13 mouse cellular contexts compared by ENCODE assay signal in genomic region chr16:29881497-29881896, GRCm38 (mm10).
DNase-seq lines count a peak whose midpoint lies in the region; ATAC-seq and TF ChIP-seq lines count a peak whose summit lies in the region.
"Had no signal": no experiment of that assay in that cellular context is flagged by ENCODE, and none has a peak within 500 bp of the region (broad histone marks: within the 10 kb centered on the region; RNA-seq: fewer than 3 reads in every experiment).

No protein-coding gene starts in this region.

- H3K4me1 ChIP-seq in heart, embryonic 11.5 days (ENCODE audit: control insufficient read depth, insufficient read depth, low read length), result peaks cover 38% of the 10 kb centered on the region
- H3K4me1 ChIP-seq in midbrain, postnatal 0 days (ENCODE audit: insufficient read depth, low read length), result no peaks in the 10 kb centered on the region
- peaks cover 17% of the 10 kb centered on the region for H3K4me1 ChIP-seq in midbrain, embryonic 14.5 days (ENCODE audit: control insufficient read depth, insufficient read depth, low read length)
- H3K4me1 ChIP-seq in heart, embryonic 15.5 days (replicated peaks), result peaks cover 45% of the 10 kb centered on the region

- no peak for TF ChIP-seq CTCF in midbrain, postnatal 0 days (IDR thresholded peaks at IDR 0.05)

- ATAC-seq in heart, embryonic 11.5 days (replicated peaks; ENCODE audit: insufficient number of reproducible peaks, low FRiP score, low TSS enrichment), result no peak
- ATAC-seq in midbrain, postnatal 0 days (ENCODE audit: low FRiP score), result no peak
- ATAC-seq in midbrain, embryonic 14.5 days (ENCODE audit: low FRiP score, low TSS enrichment), result no peak
- no peak; the same call in 1 of the 2 replicates for ATAC-seq in heart, embryonic 15.5 days (replicated peaks; ENCODE audit: insufficient number of reproducible peaks, insufficient read depth, low FRiP score, low read depth)
- 0 out of 2 replicates have a peak, but pooled peaks have one; percentile 52 for ATAC-seq in megakaryocyte-erythroid progenitor cell, adult 5-6 weeks (replicated peaks; ENCODE audit: low FRiP score, low TSS enrichment, poor library complexity, severe bottlenecking)

- no peak overlapping the region for H3K4me3 ChIP-seq in heart, embryonic 11.5 days (ENCODE audit: low read depth, low read length)
- no peak overlapping the region for H3K4me3 ChIP-seq in midbrain, postnatal 0 days (ENCODE audit: low read depth, low read length)
- no peak overlapping the region for H3K4me3 ChIP-seq in midbrain, embryonic 14.5 days (replicated peaks; ENCODE audit: low read depth, low read length)
- no peak overlapping the region for H3K4me3 ChIP-seq in heart, embryonic 15.5 days
- H3K4me3 ChIP-seq: embryonic facial prominence, embryonic 12.5 days; layer of hippocampus, adult 2 months had no signal

- 33% methylated on average over 12 of the region's 12 CpGs for WGBS in heart, embryonic 11.5 days (ENCODE audit: insufficient replicate concordance)
- 50% methylated on average over 12 of the region's 12 CpGs for WGBS in midbrain, postnatal 0 days
- 54% methylated on average over 12 of the region's 12 CpGs for WGBS in midbrain, embryonic 14.5 days
- 25% methylated on average over 12 of the region's 12 CpGs for WGBS in heart, embryonic 15.5 days

- no peaks in the 10 kb centered on the region for H3K27me3 ChIP-seq in heart, embryonic 11.5 days (ENCODE audit: control insufficient read depth, insufficient read depth, low read length)
- no peaks in the 10 kb centered on the region; the same call in 1 of the 2 replicates for H3K27me3 ChIP-seq in midbrain, postnatal 0 days (ENCODE audit: insufficient read depth, low read length)
- H3K27me3 ChIP-seq in midbrain, embryonic 14.5 days (ENCODE audit: control insufficient read depth, insufficient read depth, low read length), result peaks cover 14% of the 10 kb centered on the region; the same call in 1 of the 2 replicates
- no peaks in the 10 kb centered on the region for H3K27me3 ChIP-seq in heart, embryonic 15.5 days
- H3K27me3 ChIP-seq: embryonic facial prominence, embryonic 12.5 days had no signal

- DNase-seq in heart, adult 11 months, result peak; percentile 92
- peak; percentile 44 for DNase-seq in midbrain, postnatal 0 days (ENCODE audit: low spot score)
- no peak for DNase-seq in midbrain, embryonic 14.5 days
- no peak for DNase-seq in cerebellum, adult 11-12 months
- DNase-seq in cerebellum, adult 8-10 months, result no peak
- DNase-seq: adrenal gland, adult 8-10 months; gastrocnemius, postnatal 10 days had no signal

- H3K9me3 ChIP-seq in heart, embryonic 11.5 days (replicated peaks; ENCODE audit: control insufficient read depth, low read length), result no peaks in the 10 kb centered on the region
- H3K9me3 ChIP-seq in midbrain, postnatal 0 days (ENCODE audit: low read length), result no peaks in the 10 kb centered on the region
- H3K9me3 ChIP-seq in midbrain, embryonic 14.5 days (ENCODE audit: control insufficient read depth, low read length), result no peaks in the 10 kb centered on the region
- H3K9me3 ChIP-seq in heart, embryonic 15.5 days (replicated peaks), result no peaks in the 10 kb centered on the region
- H3K9me3 ChIP-seq: embryonic facial prominence, embryonic 12.5 days had no signal

- no peak overlapping the region for H3K27ac ChIP-seq in heart, embryonic 11.5 days (ENCODE audit: low read depth, low read length)
- H3K27ac ChIP-seq in midbrain, postnatal 0 days (ENCODE audit: low read depth, low read length), result no peak overlapping the region
- no peak overlapping the region for H3K27ac ChIP-seq in midbrain, embryonic 14.5 days (replicated peaks; ENCODE audit: low read depth, low read length)
- H3K27ac ChIP-seq in heart, embryonic 15.5 days, result peak overlapping the region; percentile 80
- H3K27ac ChIP-seq: layer of hippocampus, adult 2 months had no signal

- H3K4me2 ChIP-seq in heart, embryonic 11.5 days, result no peak overlapping the region
- H3K4me2 ChIP-seq in midbrain, postnatal 0 days (ENCODE audit: low read depth, low read length, poor library complexity, severe bottlenecking), result no peak overlapping the region
- H3K4me2 ChIP-seq in midbrain, embryonic 14.5 days (ENCODE audit: low read length), result no peak overlapping the region
- peak overlapping the region; percentile 26 for H3K4me2 ChIP-seq in heart, embryonic 15.5 days
- H3K4me2 ChIP-seq: embryonic facial prominence, embryonic 12.5 days; midbrain, embryonic 11.5 days had no signal

- H3K9ac ChIP-seq in heart, embryonic 11.5 days (ENCODE audit: low read depth, low read length), result no peak overlapping the region
- H3K9ac ChIP-seq in midbrain, postnatal 0 days (replicated peaks; ENCODE audit: low read length, poor library complexity, severe bottlenecking), result no peak overlapping the region
- no peak overlapping the region for H3K9ac ChIP-seq in midbrain, embryonic 14.5 days (replicated peaks; ENCODE audit: low read length)
- no peak overlapping the region for H3K9ac ChIP-seq in heart, embryonic 15.5 days
- H3K9ac ChIP-seq: embryonic facial prominence, embryonic 12.5 days had no signal

- H3K36me3 ChIP-seq in heart, embryonic 11.5 days (ENCODE audit: control insufficient read depth, insufficient read depth, low read length), result no peaks in the 10 kb centered on the region
- H3K36me3 ChIP-seq in midbrain, postnatal 0 days (ENCODE audit: insufficient read depth, low read length), result no peaks in the 10 kb centered on the region
- no peaks in the 10 kb centered on the region for H3K36me3 ChIP-seq in midbrain, embryonic 14.5 days (ENCODE audit: control insufficient read depth, insufficient read depth, low read length)
- no peaks in the 10 kb centered on the region for H3K36me3 ChIP-seq in heart, embryonic 15.5 days
- H3K36me3 ChIP-seq: embryonic facial prominence, embryonic 12.5 days had no signal

Comparison
In these comparisons a context has a peak if more than half of its experiments do, and no peak if none do; other contexts are left out.
1. DNase-seq: peak in heart, adult 11 months (single experiment) and midbrain, postnatal 0 days (single experiment); none in midbrain, embryonic 14.5 days (single experiment), cerebellum, adult 11-12 months (single experiment) and cerebellum, adult 8-10 months (single experiment).